Mouse (Mus musculus) neural tube, embryonic 14.5 days (tissue): ENCODE measurements around the gene Fpgs. TPM values are rescaled to one million over a fixed set of nuclear protein-coding genes. Genes with fewer than 3 reads are reported as not detected.

Experiments used
- ATAC-seq: fragments of 200-750 bp; cut with Nextera tagmentation; 2 replicates; pipeline ENCODE4 v1.8.0; 2017; ENCODE audit warnings: low read depth, mild to moderate bottlenecking, moderate TSS enrichment, moderate library complexity
- H3K27ac ChIP-seq: fragments of 300-500 bp; sonication (generic); 2 replicates; pipeline ENCODE4 v1.5.1; 2014; ENCODE audit warnings: low read depth, mild to moderate bottlenecking, control low read depth, low read length, moderate library complexity, mixed read lengths
- H3K27me3 ChIP-seq: fragments of 300-500 bp; sonication (generic); 2 replicates; pipeline ENCODE4 v1.6.1; 2014; ENCODE audit warnings: low read length; ENCODE audit not compliant: control insufficient read depth, insufficient read depth
- H3K36me3 ChIP-seq: fragments of 300-500 bp; sonication (generic); 2 replicates; pipeline ENCODE4 v1.6.1; 2014; ENCODE audit warnings: low read length, mixed read lengths; ENCODE audit not compliant: control insufficient read depth, insufficient read depth
- H3K4me1 ChIP-seq: fragments of 300-500 bp; sonication (generic); 2 replicates; pipeline ENCODE4 v1.6.1; 2014; ENCODE audit warnings: low read length; ENCODE audit not compliant: control insufficient read depth, insufficient read depth
- H3K4me2 ChIP-seq: fragments of 300-500 bp; sonication (generic); 2 replicates; pipeline ENCODE4 v1.6.1; 2014; ENCODE audit warnings: mild to moderate bottlenecking, low read depth, low read length, control low read depth
- H3K4me3 ChIP-seq: fragments of 300-500 bp; sonication (generic); 2 replicates; pipeline ENCODE4 v1.5.1; 2014; ENCODE audit warnings: low read depth, low read length, control low read depth, mixed read lengths
- H3K9ac ChIP-seq: fragments of 300-500 bp; sonication (generic); replicated peaks from 2 replicates; pipeline ENCODE4 v1.6.1; 2014; ENCODE audit warnings: low read depth, mild to moderate bottlenecking, control low read depth, low read length, mixed read lengths
- H3K9me3 ChIP-seq: fragments of 300-500 bp; sonication (generic); 2 replicates; pipeline ENCODE4 v1.6.1; 2016; ENCODE audit warnings: low read length; ENCODE audit not compliant: control insufficient read depth
- WGBS: fragments of 180-500 bp; shearing (Covaris S2); extraction: QIAGEN DNeasy Blood & Tissue Kit; methylation state at CpG from one replicate; pipeline ENCODE4 v1.1.7; 2014; 5-methylcytosine and 5-hydroxymethylcytosine counted together
- polyA plus RNA-seq: library from polyadenylated mRNA; unstranded; fragments of >200 nt; fragmentation: Nextera tagmentation; extraction: Ambion mirVana; gene quantifications from 2 replicates; pipeline ENCODE4 v1.2.1, GENCODE M21; 2014

Fpgs gene
- polyA plus RNA-seq, 1 experiment from 2014 or later: 14.6 TPM

DNA sequence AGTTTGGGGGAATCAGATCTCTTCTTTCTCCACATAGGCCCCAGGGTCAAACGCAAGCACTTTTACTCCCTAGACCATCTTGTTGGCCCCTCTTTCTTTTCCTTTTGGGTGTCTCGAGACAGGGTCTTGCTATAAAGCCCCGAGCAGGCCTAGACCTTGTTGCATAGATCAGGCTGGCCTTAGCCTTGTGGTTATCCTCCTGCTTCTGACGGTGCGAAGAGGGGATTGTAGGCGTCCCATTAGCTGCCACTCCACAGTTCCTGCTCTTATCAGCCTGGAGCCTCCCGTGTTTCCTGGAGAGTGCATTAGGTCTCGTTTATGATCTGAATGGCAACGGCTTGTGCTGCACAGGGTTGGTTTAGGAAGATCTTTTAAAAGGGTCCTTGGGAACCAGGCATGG lies 59.9 kb downstream of the Fpgs start:
- H3K4me3 ChIP-seq: no peak overlapping the region

DNA sequence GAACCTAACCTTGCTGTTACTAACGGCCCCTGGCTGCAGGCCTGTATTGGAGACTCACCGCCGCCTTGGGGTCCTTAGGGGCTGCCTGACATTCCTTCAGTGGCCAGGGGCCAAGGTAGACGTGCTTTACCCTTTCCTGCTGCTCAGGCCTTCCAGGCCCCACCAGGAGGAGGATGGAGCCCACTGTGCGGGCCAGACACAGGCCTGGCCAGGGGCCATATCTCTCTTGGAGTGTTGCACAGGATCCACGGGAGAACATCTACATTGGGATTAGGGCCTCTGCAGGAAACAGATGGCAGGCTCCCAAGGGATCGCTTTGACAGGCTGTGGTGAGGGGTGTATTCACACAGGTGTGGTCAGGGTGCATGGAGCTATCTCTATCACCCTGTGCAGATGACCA lies 61.1 kb downstream of the Fpgs start:
- H3K4me1 ChIP-seq: no peaks in the 10 kb centered on the region
- H3K36me3 ChIP-seq: no peaks in the 10 kb centered on the region
- H3K9ac ChIP-seq: no peak overlapping the region
- H3K9me3 ChIP-seq: no peaks in the 10 kb centered on the region
- ATAC-seq: no peak
- H3K4me3 ChIP-seq: no peak overlapping the region
- 75% methylated on average over 7 of the region's 7 CpGs for WGBS
- H3K4me2 ChIP-seq: no peak overlapping the region
- no peak overlapping the region for H3K27ac ChIP-seq
- no peaks in the 10 kb centered on the region for H3K27me3 ChIP-seq

More for the DNA sequence above, 59.9 kb downstream of the Fpgs start:
- Histone ChIP-seq H3K4me2 (no peak overlapping the region), H3K9ac (no peak overlapping the region), H3K9me3 (no peaks in the 10 kb centered on the region), H3K27ac (no peak overlapping the region), H3K4me1 (no peaks in the 10 kb centered on the region), H3K36me3 (no peaks in the 10 kb centered on the region), H3K27me3 (no peaks in the 10 kb centered on the region)
- WGBS: 80% methylated on average over 9 of the region's 9 CpGs
- ATAC-seq: no peak

DNA sequence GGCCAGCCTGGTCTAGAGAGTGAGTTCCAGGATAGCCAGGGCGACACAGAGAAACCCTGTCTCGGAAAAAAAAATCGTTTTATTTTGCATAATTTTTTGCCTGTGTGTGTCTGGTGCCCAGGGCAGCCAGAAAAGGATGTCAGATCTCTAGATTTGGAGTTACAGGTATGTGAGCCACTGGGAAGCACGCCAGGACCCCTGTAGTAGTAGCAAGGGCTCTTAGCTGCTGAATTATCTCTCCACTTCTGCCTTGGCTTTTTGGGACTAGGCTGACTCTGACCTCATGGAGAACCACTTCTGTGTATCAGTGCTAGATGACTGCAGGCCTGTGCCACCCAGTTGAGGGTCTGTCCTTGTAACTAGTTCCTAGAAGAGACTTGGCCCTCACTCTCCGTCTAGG lies 62.1 kb downstream of the Fpgs start:
- no peak for ATAC-seq
- Histone ChIP-seq H3K4me1 (no peaks in the 10 kb centered on the region), H3K27me3 (no peaks in the 10 kb centered on the region), H3K36me3 (no peaks in the 10 kb centered on the region), H3K27ac (no peak overlapping the region), H3K9me3 (no peaks in the 10 kb centered on the region), H3K4me3 (no peak overlapping the region), H3K4me2 (no peak overlapping the region), H3K9ac (no peak overlapping the region)
- 82% methylated on average over 5 of the region's 5 CpGs for WGBS

DNA sequence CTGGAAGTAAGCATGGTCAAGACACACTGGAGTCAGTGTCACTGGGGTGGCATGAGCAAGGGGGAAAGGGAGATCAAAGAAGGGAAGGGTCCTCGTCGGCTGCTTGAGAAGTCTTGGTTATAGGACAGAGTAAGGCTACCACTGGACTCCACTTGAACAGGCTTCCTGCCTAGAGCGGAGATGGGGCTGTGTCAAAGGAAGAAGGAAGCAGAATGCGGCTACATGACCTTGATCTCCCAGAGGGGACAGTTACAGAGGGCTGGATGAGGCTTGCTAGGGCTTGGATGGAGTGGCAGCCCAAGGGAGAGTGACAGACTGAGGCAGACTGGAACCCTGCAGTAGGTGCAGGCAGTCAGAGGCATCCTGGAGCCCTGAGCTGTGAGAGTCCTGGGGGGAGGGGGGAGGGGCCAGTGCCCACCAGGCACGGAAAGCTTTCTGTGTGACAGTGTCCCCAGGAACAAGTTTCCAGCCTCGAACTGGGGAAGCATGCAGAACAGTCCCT lies 63.3 kb downstream of the Fpgs start:
- H3K27ac ChIP-seq: no peak overlapping the region
- no peaks in the 10 kb centered on the region for H3K4me1 ChIP-seq
- no peak for ATAC-seq
- no peak overlapping the region for H3K4me3 ChIP-seq
- H3K9me3 ChIP-seq: no peaks in the 10 kb centered on the region
- H3K4me2 ChIP-seq: no peak overlapping the region
- no peaks in the 10 kb centered on the region for H3K36me3 ChIP-seq
- H3K9ac ChIP-seq: no peak overlapping the region
- no peaks in the 10 kb centered on the region for H3K27me3 ChIP-seq
- WGBS: 60% methylated on average over 6 of the region's 6 CpGs

DNA sequence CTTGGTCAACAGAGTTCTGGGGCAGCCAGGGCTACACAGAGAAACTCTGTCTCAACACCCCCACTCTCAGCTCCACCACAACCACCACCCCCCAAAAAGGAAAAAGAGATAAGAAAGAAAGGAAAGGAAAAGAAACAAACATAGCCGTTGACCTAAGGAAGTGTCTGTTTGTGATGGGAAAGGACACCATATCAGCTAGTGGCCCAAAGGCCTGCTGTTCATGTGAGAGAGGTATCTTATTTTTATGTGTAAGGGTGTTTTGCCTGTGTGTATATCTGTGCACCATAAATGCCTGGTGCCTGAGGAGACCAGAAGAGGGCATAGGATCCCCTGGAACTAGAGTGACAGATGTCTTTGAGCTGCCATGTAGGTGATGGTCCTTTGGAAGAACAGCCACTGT lies 64.3 kb downstream of the Fpgs start:
- no peaks in the 10 kb centered on the region for H3K27me3 ChIP-seq
- no peak for ATAC-seq
- no peak overlapping the region for H3K4me2 ChIP-seq
- no peaks in the 10 kb centered on the region for H3K9me3 ChIP-seq
- 79% methylated on average over 1 of the region's 1 CpGs for WGBS
- no peak overlapping the region for H3K27ac ChIP-seq
- no peak overlapping the region for H3K9ac ChIP-seq
- H3K36me3 ChIP-seq: no peaks in the 10 kb centered on the region
- no peak overlapping the region for H3K4me3 ChIP-seq
- H3K4me1 ChIP-seq: no peaks in the 10 kb centered on the region

- Histone ChIP-seq H3K36me3 (no peaks in the 10 kb centered on the region), H3K9ac (no peak overlapping the region), H3K4me3 (no peak overlapping the region), H3K27ac (no peak overlapping the region), H3K27me3 (no peaks in the 10 kb centered on the region), H3K4me1 (no peaks in the 10 kb centered on the region), H3K4me2 (no peak overlapping the region), H3K9me3 (no peaks in the 10 kb centered on the region)
- ATAC-seq: no peak
- WGBS: 46% methylated on average over 11 of the region's 11 CpGs
Observed at GRCm38 (mm10) chr2:32637778-32638281, 66.1 kb downstream of the Fpgs start.

- no peak for ATAC-seq
- H3K9ac ChIP-seq: no peak overlapping the region
- no peaks in the 10 kb centered on the region for H3K36me3 ChIP-seq
- no peak overlapping the region for H3K4me3 ChIP-seq
- H3K27me3 ChIP-seq: no peaks in the 10 kb centered on the region
- WGBS: 90% methylated on average over 7 of the region's 7 CpGs
- no peak overlapping the region for H3K4me2 ChIP-seq
- no peaks in the 10 kb centered on the region for H3K4me1 ChIP-seq
- no peak overlapping the region for H3K27ac ChIP-seq
- H3K9me3 ChIP-seq: no peaks in the 10 kb centered on the region
Observed at GRCm38 (mm10) chr2:32636617-32637016, 67.3 kb downstream of the Fpgs start.

GRCm38 (mm10) chr2:32634277-32635105 lies 69.5 kb downstream of the Fpgs start:
- ATAC-seq: no peak
- Histone ChIP-seq H3K4me1 (no peaks in the 10 kb centered on the region), H3K9ac (no peak overlapping the region), H3K4me2 (no peak overlapping the region), H3K27ac (no peak overlapping the region), H3K36me3 (no peaks in the 10 kb centered on the region), H3K9me3 (no peaks in the 10 kb centered on the region), H3K4me3 (no peak overlapping the region), H3K27me3 (no peaks in the 10 kb centered on the region)
- WGBS: 87% methylated on average over 10 of the region's 10 CpGs

- Histone ChIP-seq H3K9me3 (no peaks in the 10 kb centered on the region), H3K9ac (no peak overlapping the region), H3K4me2 (no peak overlapping the region), H3K36me3 (no peaks in the 10 kb centered on the region), H3K27me3 (no peaks in the 10 kb centered on the region), H3K27ac (no peak overlapping the region), H3K4me1 (peaks cover 7% of the 10 kb centered on the region), H3K4me3 (no peak overlapping the region)
- WGBS: 88% methylated on average over 5 of the region's 5 CpGs
- no peak for ATAC-seq
Observed at GRCm38 (mm10) chr2:32633660-32634059, 70.3 kb downstream of the Fpgs start.
